Mouse (Mus musculus) hindlimb bud, embryonic 11.5 days (tissue): ENCODE data around the gene Plekha7.

ENCODE experiments used
- DNase-seq: peaks from one replicate; pipeline ENCODE4 v3.0.0-alpha.2; 2012; ENCODE audit warnings: low read depth, low spot score; ENCODE audit errors: extremely low spot score

Gene Plekha7

DNA sequence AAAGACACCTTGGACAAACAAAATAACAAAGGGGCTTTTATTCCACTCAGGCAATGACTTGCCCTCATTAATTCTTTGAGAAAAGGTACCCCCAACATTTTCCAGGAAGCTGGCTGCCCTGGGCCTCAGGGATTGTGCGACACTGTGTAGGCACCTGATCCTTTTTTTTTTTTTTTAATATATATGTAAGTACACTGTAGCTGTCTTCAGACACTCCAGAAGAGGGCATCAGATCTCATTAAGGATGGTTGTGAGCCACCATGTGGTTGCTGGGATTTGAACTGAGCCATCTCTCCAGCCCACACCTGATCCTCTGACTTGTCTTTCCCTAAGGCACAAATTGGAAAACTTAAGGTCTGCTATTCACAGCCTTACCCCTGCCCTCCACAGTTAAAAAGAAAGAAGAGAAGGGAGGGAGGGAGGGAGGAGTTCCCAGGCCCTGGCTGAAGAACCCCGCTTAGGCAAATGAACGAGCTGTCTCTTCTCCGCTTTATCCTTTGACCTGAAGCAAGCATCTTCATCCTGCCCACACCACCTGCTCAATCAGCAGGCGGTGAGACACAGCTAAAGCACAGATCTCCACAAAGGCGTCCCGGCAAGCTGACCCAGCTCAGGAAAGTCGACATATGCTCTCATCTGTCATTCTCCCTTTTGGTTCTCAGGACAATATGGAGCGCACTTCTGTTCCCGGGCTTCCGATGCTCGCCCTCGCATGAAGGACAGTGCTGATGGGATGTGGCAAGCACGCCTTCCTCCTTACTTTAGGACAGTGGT lies 85.0 kb downstream of the Plekha7 start:
- DNase-seq: no peak

DNA sequence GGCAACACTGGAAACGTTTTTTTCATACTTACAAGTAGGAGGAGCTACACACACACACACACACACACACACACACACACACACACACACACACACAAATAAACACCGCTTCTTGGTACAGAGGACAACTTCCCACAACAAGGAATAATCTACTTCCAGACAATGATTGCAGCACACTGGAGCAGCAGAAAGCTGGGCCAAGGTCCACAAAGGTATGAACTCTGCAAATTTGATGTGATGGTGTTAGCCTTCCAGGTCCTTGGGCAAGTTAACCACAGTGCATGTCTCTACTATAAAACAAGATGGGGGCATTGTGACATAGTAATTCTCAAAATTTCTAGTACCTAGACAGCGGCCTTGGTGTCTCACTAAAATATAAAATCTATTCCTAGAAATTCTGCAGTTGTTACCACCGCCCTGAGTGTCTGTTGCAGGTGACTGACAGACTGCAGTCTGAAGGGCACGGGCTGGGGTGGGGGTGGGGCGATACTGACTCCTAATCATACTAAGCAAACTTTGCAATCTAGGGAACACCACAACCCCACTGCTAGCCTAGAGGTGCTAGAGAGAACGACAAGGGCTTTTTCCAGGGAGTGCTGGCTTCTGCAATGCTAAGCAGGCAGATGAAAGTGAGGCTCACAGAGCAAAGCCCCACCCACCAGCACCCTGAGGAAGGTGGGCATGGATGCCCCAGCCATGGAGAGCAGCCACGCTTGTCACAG lies 85.7 kb downstream of the Plekha7 start:
- no peak for DNase-seq

DNA sequence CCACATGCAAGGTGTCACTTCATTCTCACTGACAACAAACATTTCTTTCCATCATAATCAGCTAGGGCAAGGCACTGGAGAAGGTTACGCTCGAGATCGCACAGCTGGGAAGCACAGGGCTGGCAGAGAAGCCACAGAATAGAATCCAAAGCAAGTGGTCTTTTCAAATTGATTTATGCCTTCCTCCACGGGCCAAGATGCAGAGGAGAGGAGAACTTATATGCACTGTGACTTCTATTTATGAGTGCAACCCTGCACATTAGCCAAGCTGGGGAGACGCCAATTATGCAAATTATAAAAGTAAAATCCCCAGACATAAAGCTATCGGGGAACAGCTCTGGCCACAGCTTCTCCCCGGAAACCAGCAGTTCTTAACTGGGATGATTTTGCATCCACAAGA lies 86.3 kb downstream of the Plekha7 start:
- no peak for DNase-seq

DNA sequence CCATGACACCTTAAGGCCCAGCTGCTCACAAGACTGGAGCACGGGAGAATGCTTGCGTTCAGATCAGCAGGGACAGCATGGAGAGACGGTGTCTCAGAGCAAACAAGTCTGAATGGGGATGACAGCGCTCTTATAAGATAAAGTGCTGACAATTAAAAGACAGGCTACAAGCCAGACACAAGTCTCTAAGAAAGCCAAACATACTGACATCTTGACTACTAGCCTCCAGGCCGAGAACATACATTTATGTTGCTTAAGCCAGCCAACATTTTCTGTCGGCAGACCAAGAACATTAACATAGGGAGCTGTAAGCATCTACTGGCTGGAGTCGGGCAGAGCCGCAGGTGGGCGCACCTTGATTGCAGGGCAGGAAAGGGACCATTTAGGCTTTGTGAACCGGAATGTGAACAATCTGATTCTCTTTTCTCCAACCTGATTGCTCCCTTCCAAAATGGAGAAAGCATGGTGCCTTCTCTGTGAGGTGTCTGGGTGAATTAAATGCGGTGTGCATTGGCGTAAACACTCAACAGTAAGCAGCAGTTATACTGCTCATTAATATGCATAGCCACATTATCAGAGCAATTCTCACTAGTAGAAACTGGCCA lies 88.0 kb downstream of the Plekha7 start:
- no peak for DNase-seq

DNA sequence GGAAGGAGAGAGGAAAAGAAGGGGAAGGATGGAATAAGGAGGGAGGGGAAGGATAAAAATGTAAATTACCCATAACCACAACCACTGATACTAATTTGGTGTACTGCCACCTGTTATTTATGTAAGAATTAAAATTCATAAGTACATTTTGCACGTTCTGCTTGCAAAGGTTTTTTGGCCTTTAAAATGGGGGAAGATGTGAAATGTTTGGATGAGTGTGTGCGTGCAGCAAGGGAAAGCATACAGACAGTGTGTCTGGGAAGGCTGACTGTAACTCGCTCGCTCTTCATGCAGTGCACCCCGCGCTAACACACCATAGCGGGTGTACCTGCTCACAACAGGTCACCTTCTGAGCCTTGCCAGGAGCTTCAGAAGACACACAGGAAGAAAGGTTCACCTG lies 90.4 kb downstream of the Plekha7 start:
- no peak for DNase-seq

DNA sequence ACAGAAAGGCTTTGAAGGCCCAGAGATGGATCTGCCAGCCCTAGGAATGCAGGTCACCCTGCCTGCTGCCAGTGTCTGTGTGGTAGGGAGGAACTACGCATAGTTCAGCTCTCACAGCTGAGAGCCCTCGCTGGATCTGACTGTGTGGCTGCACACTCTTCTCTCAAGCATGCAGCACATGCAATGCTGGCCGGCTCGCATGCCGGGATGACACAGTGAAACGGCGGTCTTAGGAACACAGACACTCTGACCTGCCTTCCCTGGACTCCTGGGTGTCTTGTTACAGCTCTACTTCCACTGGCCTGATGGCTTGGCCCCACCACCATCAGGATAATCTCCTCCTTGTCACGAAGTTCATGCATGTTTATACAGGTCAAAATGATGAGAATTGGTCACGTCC lies 96.3 kb downstream of the Plekha7 start:
- DNase-seq: no peak

DNA sequence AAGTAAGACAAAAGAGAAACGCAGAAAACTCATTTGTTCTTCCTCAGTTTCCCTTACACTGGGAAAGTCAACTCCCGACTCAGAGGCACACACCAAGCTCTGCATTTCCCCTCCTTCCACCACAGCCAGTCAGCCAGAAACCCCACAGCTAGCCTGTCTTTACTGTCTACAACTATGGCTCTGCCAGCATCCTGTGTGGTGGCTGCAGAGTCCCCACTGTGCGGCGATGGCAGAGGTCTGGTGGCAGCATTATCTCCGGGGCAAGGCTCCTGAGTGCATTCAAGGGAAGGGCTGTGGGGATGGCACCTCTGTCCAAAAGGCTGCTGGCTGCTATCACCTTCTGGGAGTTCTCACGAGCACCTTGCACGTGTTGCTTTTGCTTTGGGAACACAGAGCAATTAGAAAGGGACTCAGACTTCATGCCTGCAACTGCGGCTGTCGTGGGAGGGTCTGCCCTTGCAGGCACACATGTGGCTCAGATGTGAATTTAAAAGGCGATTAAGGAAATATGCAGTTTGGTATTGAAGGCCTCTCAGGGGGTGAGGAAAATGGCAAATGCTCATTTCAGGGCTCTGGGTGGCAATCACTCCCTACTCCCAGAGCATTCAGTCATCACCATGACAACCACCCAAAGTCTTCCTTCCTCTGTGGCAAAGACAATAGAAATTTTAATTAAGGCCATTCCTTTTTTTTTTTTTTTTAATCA lies 98.1 kb downstream of the Plekha7 start:
- no peak for DNase-seq

DNA sequence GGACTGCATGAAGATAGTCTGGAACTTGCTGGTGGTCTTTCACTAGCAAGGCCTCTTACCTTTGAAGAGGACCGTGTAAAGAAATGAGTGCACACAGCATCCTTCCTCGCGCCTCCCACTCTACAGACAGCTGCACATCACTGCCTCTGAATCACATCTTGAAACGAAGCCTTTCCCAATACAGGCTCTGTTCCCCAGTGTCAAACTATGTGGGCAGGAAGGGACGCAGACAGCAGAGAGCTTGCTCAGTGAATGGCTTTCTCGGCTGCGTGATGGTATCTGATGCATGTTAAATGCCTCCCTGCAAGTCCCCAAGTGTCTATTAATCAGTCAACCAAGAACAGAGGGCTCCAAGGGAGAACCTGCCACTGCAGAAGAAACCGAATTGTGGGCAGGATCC lies 99.3 kb downstream of the Plekha7 start:
- no peak for DNase-seq

DNA sequence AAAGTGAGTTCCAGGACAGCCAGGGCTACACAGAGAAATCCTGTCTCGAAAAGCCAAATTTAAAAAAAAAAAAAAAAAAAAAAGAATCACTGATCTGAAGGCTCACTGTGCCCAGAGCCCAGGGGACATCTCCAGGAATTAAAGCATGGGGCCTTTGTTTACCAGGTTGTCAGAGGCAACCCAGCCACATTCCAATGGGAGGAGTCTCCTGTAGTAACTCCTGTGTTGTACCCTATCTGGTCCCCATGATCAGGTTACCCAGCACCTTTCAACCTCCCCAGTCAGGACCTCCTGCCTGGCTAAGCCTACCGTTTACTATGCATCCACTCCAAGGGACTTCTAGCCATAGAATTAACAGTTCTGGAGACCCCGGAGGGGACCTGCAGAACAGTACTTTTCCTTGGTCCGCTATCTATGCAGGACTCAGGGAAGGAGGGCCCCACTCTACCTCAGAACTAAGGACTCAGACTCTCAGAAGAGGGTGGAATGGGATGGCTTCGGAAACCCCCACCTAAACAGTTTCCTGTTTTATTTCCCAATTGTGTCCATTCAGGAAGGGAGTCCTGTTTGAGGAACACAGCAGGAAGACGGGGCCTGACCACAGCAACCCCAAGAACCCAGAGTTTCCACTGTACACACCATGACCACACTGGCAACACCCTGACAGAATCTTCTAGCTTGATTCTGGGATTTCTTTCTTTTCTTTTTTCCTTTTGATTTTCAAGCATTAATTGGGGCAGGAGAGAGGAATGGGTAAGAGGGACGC lies 101.2 kb downstream of the Plekha7 start:
- DNase-seq: no peak

DNA sequence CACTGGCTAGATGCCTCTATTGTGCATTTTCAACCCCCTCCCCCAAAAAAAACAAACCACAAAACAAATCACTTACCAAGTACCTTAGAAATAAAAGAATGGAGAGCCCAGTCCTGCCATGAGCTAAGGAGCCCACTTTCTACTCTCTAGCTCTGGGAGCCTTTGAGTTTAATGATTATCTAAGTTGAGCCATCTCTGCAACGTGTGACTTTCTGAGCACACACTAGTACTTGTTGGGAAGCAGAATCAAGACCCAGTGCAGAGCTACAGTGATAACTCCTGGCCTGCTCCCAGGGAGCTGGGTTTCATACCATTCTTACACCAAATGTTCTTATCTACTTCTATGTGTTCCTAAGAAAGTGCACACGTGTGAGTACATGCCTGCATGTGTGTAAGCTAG lies 102.7 kb downstream of the Plekha7 start:
- no peak for DNase-seq

DNA sequence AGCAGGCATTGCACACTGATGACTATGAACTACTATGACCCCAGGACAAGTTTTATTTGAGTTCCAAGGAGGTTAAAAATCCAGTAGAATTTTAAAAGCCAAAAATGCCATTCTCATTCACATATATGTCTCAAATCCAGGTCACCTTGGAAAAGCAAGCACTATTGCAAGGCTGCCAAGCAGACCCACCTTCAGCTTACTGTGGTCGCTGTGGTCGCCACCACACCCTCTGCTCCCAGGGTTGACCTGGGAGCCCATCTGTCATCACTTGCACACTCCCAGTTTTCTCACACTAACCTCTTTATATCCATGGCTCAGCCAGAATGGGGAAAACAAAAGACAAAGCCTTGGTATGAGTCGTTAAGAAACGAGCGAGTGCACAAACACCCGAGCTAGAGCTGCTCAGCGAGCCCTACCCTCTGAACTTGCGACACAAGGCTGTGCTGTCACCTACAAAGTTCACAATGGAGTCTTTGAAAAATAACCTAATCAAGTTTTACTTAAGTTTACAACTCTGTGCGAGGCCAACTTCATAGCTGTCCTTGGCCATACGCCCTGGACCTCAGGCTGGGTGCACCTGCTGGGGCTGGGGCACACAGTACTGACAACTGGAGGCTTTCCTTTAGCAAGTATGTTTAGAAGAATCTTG lies 106.0 kb downstream of the Plekha7 start:
- DNase-seq: no peak

DNA sequence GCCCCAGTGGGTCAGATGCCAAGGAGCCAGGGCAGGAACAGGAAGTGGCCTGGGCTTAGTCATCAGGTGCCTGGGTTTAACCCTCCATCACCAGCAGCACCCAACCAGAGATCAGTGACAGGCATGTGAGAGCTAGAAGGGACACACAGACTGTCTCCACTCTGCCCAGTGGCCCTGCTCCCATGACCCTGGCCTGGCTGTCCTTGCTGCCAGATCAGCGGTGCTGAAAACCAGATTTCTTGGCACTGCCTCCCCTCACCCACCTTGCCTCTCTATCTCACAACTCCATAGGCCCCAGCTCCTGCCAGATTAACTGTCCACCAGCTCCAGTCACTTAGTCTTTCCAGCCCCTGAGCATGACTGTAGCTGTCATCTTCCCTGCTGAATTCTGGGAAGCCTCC lies 107.2 kb downstream of the Plekha7 start:
- no peak for DNase-seq

DNA sequence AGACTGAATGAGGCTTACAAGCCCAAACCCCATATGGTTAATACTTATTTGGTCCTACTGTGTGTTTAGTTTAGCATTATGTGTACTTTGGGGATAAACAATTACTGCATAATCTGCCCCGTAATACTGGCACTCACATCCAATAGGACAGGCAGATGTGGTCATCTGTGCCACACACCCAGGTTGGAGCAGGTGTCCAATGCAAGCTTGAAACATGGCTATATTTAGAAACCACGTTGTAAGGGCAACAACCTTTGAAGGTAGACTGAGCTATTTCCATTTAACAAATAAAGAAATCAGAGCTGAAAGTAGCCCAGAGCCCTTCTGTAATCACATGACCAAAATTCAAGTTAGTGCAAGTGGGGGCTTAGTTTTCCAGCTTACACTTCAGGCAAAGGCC lies 107.6 kb downstream of the Plekha7 start:
- no peak for DNase-seq

DNA sequence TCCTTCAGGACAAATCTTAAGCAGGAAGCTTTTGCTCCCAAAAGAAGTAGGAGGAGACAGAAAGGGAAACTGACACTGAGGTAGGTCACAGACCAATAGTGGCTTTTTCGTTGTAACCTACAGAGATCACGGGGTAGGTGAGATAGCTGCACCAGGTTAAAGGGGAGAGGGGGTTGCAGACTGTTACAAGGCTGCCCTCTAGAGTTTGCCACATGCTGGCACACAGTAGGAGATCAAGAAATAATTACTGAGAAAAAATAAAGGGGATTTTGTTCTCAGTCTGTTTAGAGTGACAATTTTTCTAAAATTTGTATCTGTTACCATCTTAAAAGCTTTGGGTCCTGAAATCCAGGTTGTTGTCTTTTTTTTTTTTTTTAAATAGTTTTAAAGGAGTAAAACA lies 109.3 kb downstream of the Plekha7 start:
- DNase-seq: no peak

DNA sequence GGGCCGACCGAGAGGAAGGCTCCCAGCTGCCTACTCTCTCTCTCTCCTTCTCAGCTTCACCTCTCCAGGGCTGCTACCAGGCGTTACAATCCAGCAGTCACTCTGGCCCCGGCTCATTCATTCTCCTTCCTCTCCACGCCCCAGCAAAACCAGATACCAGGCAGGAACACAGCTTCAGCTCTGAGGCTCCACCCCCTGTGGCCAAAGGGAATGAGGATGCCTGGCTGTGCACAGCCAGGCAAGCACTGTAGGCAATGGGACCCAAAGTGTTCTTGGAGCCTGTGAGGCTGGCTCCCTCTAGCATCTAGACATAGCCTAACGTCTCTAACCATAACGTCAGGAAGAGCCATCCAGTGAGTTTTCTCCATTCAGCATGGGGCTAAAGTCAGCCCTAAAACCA lies 109.8 kb downstream of the Plekha7 start:
- no peak for DNase-seq

DNA sequence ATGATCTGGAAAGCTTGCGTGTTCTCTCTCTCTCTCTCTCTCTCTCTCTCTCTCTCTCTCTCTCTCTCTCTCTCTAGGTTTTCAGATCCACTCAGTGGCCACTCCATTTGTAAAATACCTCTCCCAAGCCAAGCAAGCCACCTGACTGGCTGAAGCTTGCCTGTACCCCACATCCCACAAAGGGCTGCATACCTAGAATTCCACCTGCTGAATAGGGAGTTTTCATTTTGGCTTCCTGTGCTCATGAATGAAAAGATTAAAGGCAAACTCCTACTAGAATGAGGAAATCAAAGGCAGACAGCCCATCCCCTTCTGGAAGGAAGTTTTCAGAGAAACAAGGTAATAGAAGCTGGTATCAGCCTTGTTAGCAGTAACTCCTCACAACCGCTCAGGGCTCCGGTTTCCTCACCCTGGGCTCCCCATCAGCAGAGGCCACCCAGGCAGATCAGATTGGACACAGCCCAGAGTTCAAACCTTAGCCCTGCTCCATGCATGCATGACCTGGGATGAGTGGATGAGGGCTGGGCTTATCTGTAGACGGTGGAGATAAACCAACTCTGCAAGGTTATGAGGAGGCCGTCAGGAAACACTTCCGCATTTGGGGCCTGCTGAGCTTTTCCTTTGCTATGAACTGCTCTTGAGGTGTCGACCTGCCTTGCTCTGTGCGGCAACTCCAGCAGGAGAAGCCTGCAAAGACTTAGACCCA lies 111.0 kb downstream of the Plekha7 start:
- DNase-seq: no peak

DNA sequence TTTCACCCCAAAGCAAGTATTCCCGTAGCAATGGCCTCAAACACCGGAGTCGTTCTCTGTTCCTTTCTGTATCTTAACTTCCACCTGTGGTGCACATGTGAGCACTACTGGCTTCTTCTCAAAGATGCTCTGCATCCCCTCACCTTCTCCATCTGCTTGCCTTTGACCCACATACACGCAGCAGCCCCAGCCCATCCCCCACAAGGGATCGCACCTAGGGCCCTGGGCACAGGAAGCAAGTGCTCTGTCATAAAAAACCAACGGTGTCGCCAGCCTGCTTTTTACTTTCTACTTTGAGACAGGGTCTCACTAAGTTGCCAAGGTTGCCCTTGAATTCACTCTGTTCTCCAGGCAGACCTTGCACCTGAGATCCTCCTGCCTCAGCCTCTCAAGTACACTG lies 113.2 kb downstream of the Plekha7 start:
- DNase-seq: no peak

DNA sequence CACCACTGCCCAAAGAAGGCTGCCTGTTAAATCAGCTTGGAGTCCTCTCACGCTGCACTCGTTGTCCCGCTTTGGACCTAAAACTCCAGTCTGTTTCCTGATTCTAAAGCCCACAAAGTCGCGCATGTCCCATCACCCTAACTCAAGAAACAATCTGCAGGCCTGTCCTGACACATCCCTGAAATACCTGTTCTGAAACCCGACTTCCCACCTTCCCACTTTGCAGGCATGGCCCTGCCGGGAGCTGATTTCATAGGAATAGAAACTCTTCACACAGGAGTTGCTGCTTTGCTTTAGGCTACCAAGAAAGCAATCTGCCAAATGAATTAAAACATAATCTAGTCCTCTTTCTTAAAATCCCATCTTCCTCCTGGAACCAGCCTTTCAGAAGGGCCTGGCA lies 115.2 kb downstream of the Plekha7 start:
- no peak for DNase-seq

DNA sequence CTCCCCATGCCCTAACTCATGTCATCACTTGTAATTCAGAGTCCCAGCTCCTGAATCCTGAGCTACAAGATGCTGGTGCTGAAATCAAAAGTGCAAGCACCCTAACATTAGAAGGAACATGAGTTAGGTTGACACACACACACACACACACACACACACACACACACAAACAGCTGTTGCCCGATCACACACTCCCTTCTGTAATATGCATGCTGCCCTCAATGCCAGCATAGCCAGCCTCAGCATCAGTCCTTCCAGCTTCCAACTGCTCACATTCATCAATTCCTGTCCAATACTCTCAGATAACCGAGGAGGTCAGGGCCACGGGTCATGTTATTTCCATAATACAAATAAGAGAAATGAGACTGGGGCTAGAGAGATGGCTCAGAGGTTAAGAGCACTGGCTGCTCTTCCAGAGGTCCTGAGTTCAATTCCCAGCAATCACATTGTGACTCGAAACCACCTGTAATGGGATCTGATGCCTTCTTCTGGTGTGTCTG lies 116.0 kb downstream of the Plekha7 start:
- DNase-seq: no peak

DNA sequence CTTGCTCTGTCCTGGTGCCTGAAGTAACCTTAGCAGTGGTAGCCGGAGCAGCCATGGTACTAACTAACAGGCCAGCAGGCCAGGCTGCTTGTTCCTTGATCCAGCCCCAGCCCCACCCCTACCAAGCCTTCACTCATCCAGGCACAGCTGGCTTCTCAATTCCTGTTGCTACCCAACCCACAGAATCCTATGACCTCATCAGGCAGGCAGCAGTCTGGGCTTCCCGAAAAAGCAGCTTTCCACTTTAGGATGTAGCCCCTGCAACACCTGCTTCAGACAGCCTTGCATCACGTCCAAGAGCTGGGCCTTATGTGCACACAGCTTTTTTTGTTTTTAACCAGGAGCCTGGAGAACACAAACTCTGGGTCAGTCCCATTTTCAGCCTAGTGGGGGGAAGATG lies 117.0 kb downstream of the Plekha7 start:
- DNase-seq: no peak
